Mouse (Mus musculus) gastrocnemius, adult 18-20 months (tissue): ENCODE data around the gene Krtap3-2. TPM values are rescaled to one million over a fixed set of nuclear protein-coding genes. Genes with fewer than 3 reads are reported as not detected.
"Not testable (repeated sequence)": the region's sequence is repeated elsewhere in the genome, so short reads cannot be mapped to it uniquely, and the experiment has no call there.

Experiments
- DNase-seq: peaks from one replicate; pipeline ENCODE4 v3.0.0; 2021; ENCODE audit warnings: low spot score
- long read RNA-seq, 2 experiments: library from polyadenylated mRNA; stranded (forward); transcript quantifications; one replicate each; pipeline ENCODE4 v2.0.0; 2021
- total RNA-seq, 2 experiments: library from RNA; stranded (reverse); gene quantifications; 2 replicates each; pipeline ENCODE4 v1.2.3; 2021

The Krtap3-2 gene
- not detected for total RNA-seq
- long read RNA-seq, experiment 1, result 0 reads
- long read RNA-seq, experiment 2, result 0 reads

- no peak for DNase-seq
Measured at GRCm38 (mm10) chr11:99556753-99557152, at the start of gene Krtap3-2. Gene Krtap3-2, minus strand, starts transcription at chr11:99556853.

GRCm38 (mm10) chr11:99603208-99603607 lies 46.6 kb upstream of the Krtap3-2 start, which contains the start of gene Gm11938:
Gene Gm11938, minus strand, starts transcription at chr11:99603308.
- not testable (repeated sequence) for DNase-seq

- DNase-seq, result not testable (repeated sequence)
Measured at GRCm38 (mm10) chr11:99597742-99598141, 41.1 kb upstream of the Krtap3-2 start, which contains the start of gene Krtap9-3. Gene Krtap9-3, minus strand, starts transcription at chr11:99598105.

- DNase-seq, result no peak
Measured at GRCm38 (mm10) chr11:99590981-99591380, 34.3 kb upstream of the Krtap3-2 start, which contains the start of gene Krtap1-3. Gene Krtap1-3, minus strand, starts transcription at chr11:99591339.

- no peak for DNase-seq
Measured at GRCm38 (mm10) chr11:99585096-99585495, 28.4 kb upstream of the Krtap3-2 start.

GRCm38 (mm10) chr11:99583245-99583704 lies 26.6 kb upstream of the Krtap3-2 start, which contains the start of gene Krtap1-4:
Gene Krtap1-4, minus strand, starts transcription at chr11:99583654.
- DNase-seq, result no peak

GRCm38 (mm10) chr11:99581564-99581963 lies 24.9 kb upstream of the Krtap3-2 start:
- no peak for DNase-seq

- no peak for DNase-seq
Measured at GRCm38 (mm10) chr11:99581051-99581450, 24.4 kb upstream of the Krtap3-2 start.

GRCm38 (mm10) chr11:99580636-99581035 lies 24.0 kb upstream of the Krtap3-2 start, which contains the start of gene Krtap1-5:
Gene Krtap1-5, minus strand, starts transcription at chr11:99581016.
- DNase-seq, result no peak

GRCm38 (mm10) chr11:99574106-99574505 lies 17.5 kb upstream of the Krtap3-2 start:
- DNase-seq, result peak; percentile 44

GRCm38 (mm10) chr11:99573164-99573563 lies 16.5 kb upstream of the Krtap3-2 start:
- DNase-seq, result no peak

- DNase-seq, result no peak
Measured at GRCm38 (mm10) chr11:99566530-99566929, 9.9 kb upstream of the Krtap3-2 start, which contains the start of gene Krtap3-1. Gene Krtap3-1, minus strand, starts transcription at chr11:99566630.

- DNase-seq, result no peak
Measured at GRCm38 (mm10) chr11:99562580-99562979, 5.9 kb upstream of the Krtap3-2 start.

GRCm38 (mm10) chr11:99559366-99559765 lies 2.7 kb upstream of the Krtap3-2 start, which contains the start of gene Gm11939:
Gene Gm11939, minus strand, starts transcription at chr11:99559466.
- no peak for DNase-seq

- DNase-seq, result no peak
Measured at GRCm38 (mm10) chr11:99557976-99558745, 1.5 kb upstream of the Krtap3-2 start.

- no peak for DNase-seq
Measured at GRCm38 (mm10) chr11:99556195-99556594, 458 bp downstream of the Krtap3-2 start.

GRCm38 (mm10) chr11:99550765-99551164 lies 5.9 kb downstream of the Krtap3-2 start, which contains the start of gene Krtap3-3:
Gene Krtap3-3, minus strand, starts transcription at chr11:99550865.
- no peak for DNase-seq

- DNase-seq, result no peak
Measured at GRCm38 (mm10) chr11:99547892-99548291, 8.8 kb downstream of the Krtap3-2 start.

- no peak for DNase-seq
Measured at GRCm38 (mm10) chr11:99539721-99540120, 16.9 kb downstream of the Krtap3-2 start.

GRCm38 (mm10) chr11:99521288-99521860 lies 35.3 kb downstream of the Krtap3-2 start, which contains the start of gene Krt39:
Gene Krt39, minus strand, starts transcription at chr11:99521338.
- no peak for DNase-seq

- no peak for DNase-seq
Measured at GRCm38 (mm10) chr11:99514098-99514497, 42.6 kb downstream of the Krtap3-2 start.
